Mouse (Mus musculus) CH12.LX (cell line): ENCODE data around the gene Krtap15. TPM values are rescaled to one million over a fixed set of nuclear protein-coding genes. Genes with fewer than 3 reads are reported as not detected.

Experiments
- DNase-seq: peaks from one replicate; pipeline ENCODE4 v3.0.0-alpha.2; 2013; ENCODE audit errors: extremely low read depth
- H3K27ac ChIP-seq: 2 replicates; pipeline ENCODE4 v1.5.1; 2012; ENCODE audit warnings: low read depth, mild to moderate bottlenecking, control low read depth, moderate library complexity; ENCODE audit not compliant: insufficient read depth
- H3K27me3 ChIP-seq: replicated peaks from 2 replicates; pipeline ENCODE3; 2012; ENCODE audit warnings: inconsistent platforms
- H3K36me3 ChIP-seq, 2 experiments: replicated peaks in 1 of 2; 2 replicates each; pipeline versions ENCODE3 to v1.6.1; 2012; ENCODE audit warnings: inconsistent platforms in 1 of 2, low read length in 1 of 2, mild to moderate bottlenecking in 1 of 2, mixed read lengths in 1 of 2, moderate library complexity in 1 of 2; ENCODE audit not compliant: control insufficient read depth in 1 of 2, insufficient read depth in 1 of 2
- H3K4me1 ChIP-seq, 2 experiments: 2 replicates each; pipeline ENCODE4 v1.6.1; 2012; ENCODE audit warnings: inconsistent platforms in 1 of 2, moderate library complexity in 1 of 2; ENCODE audit not compliant: insufficient read depth in 2 of 2, control insufficient read depth in 1 of 2
- H3K4me2 ChIP-seq: 2 replicates; pipeline ENCODE4 v1.6.1; 2012; ENCODE audit warnings: low read depth, mild to moderate bottlenecking, control low read depth; ENCODE audit not compliant: poor library complexity, insufficient read depth, severe bottlenecking
- H3K4me3 ChIP-seq, 3 experiments: fragments of 150-350 bp in 1 of 3; sonication (generic) in 1 of 3; replicated peaks in 1 of 3; 2 replicates each; pipeline versions ENCODE3 to v1.5.1; 2011 to 2012; ENCODE audit warnings: low read depth in 2 of 3, low read length in 2 of 3, mild to moderate bottlenecking in 2 of 3, moderate library complexity in 2 of 3, control low read depth in 1 of 3, improper control_type of control experiment in 1 of 3, inconsistent platforms in 1 of 3, mixed read lengths in 1 of 3; ENCODE audit not compliant: poor library complexity in 1 of 3
- H3K79me2 ChIP-seq: replicated peaks from 2 replicates; pipeline ENCODE4 v1.6.1; 2012; ENCODE audit warnings: mild to moderate bottlenecking, moderate library complexity; ENCODE audit not compliant: control insufficient read depth, poor library complexity, insufficient read depth, severe bottlenecking; ENCODE audit errors: extremely low read depth
- H3K9ac ChIP-seq: 2 replicates; pipeline ENCODE4 v1.6.1; 2012; ENCODE audit warnings: low read depth, mild to moderate bottlenecking, control low read depth, moderate library complexity; ENCODE audit not compliant: insufficient read depth
- H3K9me3 ChIP-seq: replicated peaks from 2 replicates; pipeline ENCODE3; 2012; ENCODE audit warnings: low read length, inconsistent platforms, mixed read lengths
- BHLHE40 ChIP-seq: IDR thresholded peaks from 2 replicates; pipeline ENCODE4 v1.6.1; 2011; ENCODE audit warnings: mild to moderate bottlenecking, low read depth, low read length, improper control_type of control experiment
- CHD1 ChIP-seq: IDR thresholded peaks from 2 replicates; pipeline ENCODE4 v1.6.1; 2012; ENCODE audit warnings: low read depth, low read length, improper control_type of control experiment, inconsistent platforms
- HCFC1 ChIP-seq: IDR thresholded peaks from 2 replicates; pipeline ENCODE4 v1.6.1; 2012; ENCODE audit warnings: low read depth, mild to moderate bottlenecking, inconsistent platforms, low read length, improper control_type of control experiment
- MEF2A ChIP-seq: IDR thresholded peaks from 2 replicates; pipeline ENCODE4 v1.6.1; 2014; ENCODE audit warnings: low read depth, mild to moderate bottlenecking, inconsistent platforms, low read length, improper control_type of control experiment, borderline replicate concordance
- POLR2A ChIP-seq: IDR thresholded peaks from 2 replicates; pipeline ENCODE4 v1.6.1; 2011; ENCODE audit warnings: low read depth, mild to moderate bottlenecking, improper control_type of control experiment, low read length
- POLR2AphosphoS2 ChIP-seq: IDR thresholded peaks from 2 replicates; pipeline ENCODE4 v1.6.1; 2011; ENCODE audit warnings: low read depth, low read length, improper control_type of control experiment
- TBP ChIP-seq: conservative IDR thresholded peaks from 2 replicates; pipeline ENCODE4 v1.6.1; 2011; ENCODE audit warnings: low read depth, low read length, improper control_type of control experiment
- USF1 ChIP-seq: IDR thresholded peaks from 2 replicates; pipeline ENCODE4 v1.6.1; 2014; ENCODE audit warnings: low read depth, mild to moderate bottlenecking, inconsistent platforms, low read length, improper control_type of control experiment
- ZC3H11A ChIP-seq: IDR thresholded peaks from 2 replicates; pipeline ENCODE4 v1.6.1; 2012; ENCODE audit warnings: low read depth, mild to moderate bottlenecking, inconsistent platforms, low read length, improper control_type of control experiment
- ZKSCAN1 ChIP-seq: IDR thresholded peaks from 2 replicates; pipeline ENCODE4 v1.6.1; 2012; ENCODE audit warnings: low read depth, inconsistent platforms, low read length, improper control_type of control experiment, borderline replicate concordance
- ZMIZ1 ChIP-seq: IDR thresholded peaks from 2 replicates; pipeline ENCODE4 v1.6.1; 2012; ENCODE audit warnings: low read depth, mild to moderate bottlenecking, inconsistent platforms, low read length, improper control_type of control experiment
- ZNF384 ChIP-seq: IDR thresholded peaks from 2 replicates; pipeline ENCODE4 v1.6.1; 2012; ENCODE audit warnings: low read depth, low read length, improper control_type of control experiment, inconsistent platforms
- dilution Hi-C: fragments of 300-500 bp; cut with MboI; formaldehyde crosslinking; loops from 2 replicates; pipeline ENCODE4 v1.14.3; 2020; ENCODE audit warnings: low sequenced_read_pairs; ENCODE audit not compliant: extremely low pct_unique_long_range_greater_than_20kb, extremely low pct_ligation_motif_present
- in situ Hi-C: fragments of 300-500 bp; cut with MboI; formaldehyde crosslinking; loops from 3 replicates; pipeline ENCODE4 v1.14.3; 2019; ENCODE audit warnings: low sequenced_read_pairs, low pct_ligation_motif_present, low pct_unique_long_range_greater_than_20kb, mixed read lengths
- polyA plus RNA-seq: library from polyadenylated mRNA; unstranded; fragments of >175 nt; gene quantifications from 2 replicates; pipeline ENCODE4 v1.2.1, GENCODE M21; 2012; ENCODE audit warnings: low read depth; ENCODE audit not compliant: insufficient read length
- total RNA-seq, 2 experiments: library from RNA; depleted of rRNA; stranded (reverse); fragments of 300-350 nt in 1 of 2; fragments of >200 nt in 1 of 2; gene quantifications; 2 replicates each; pipeline ENCODE4 v1.2.3; 2012 to 2014

Gene Krtap15
- total and polyA plus RNA-seq, 3 experiments: not detected

- Histone ChIP-seq H3K4me2 (no peak within 1 kb of the TSS), H3K9ac (no peak within 1 kb of the TSS), H3K27me3 (no peaks in the 10 kb centered on the region), H3K4me3 (no peak within 1 kb of the TSS), H3K36me3 (no peaks in the 10 kb centered on the region)
- no peak for DNase-seq
- TF ChIP-seq ZKSCAN1: no peak
- TF ChIP-seq BHLHE40: no peak
- TF ChIP-seq ZNF384: no peak
- TF ChIP-seq CHD1: no peak
- TF ChIP-seq, all 38 proteins: peak for 0
- no peaks in the 10 kb centered on the region for H3K4me1 ChIP-seq
- H3K9me3 ChIP-seq: peaks cover 14% of the 10 kb centered on the region
- H3K27ac ChIP-seq: no peak within 1 kb of the TSS
- in situ Hi-C loops (no loop called here), dilution Hi-C loops (no loop called here)
- H3K79me2 ChIP-seq: no peaks in the 10 kb centered on the region
Measured at GRCm38 (mm10) chr16:88874169-88874568, 54.2 kb downstream of the Krtap15 start, which contains the start of gene Krtap19-2. Krtap19-2 (minus strand) TSS chr16:88874269.

GRCm38 (mm10) chr16:88877938-88878337, 57.9 kb downstream of the Krtap15 start, which contains the start of gene Krtap19-3:
Krtap19-3 (minus strand) TSS chr16:88878038.
- in situ Hi-C loops (no loop called here), dilution Hi-C loops (no loop called here)
- H3K4me1 ChIP-seq: no peaks in the 10 kb centered on the region
- no peak within 1 kb of the TSS for H3K4me2 ChIP-seq
- no peaks in the 10 kb centered on the region for H3K36me3 ChIP-seq
- H3K79me2 ChIP-seq: no peaks in the 10 kb centered on the region
- TF ChIP-seq POLR2AphosphoS2: no peak
- TF ChIP-seq TBP: no peak
- no peak for TF ChIP-seq ZMIZ1
- no peak for TF ChIP-seq POLR2A
- no peak for TF ChIP-seq USF1
- TF ChIP-seq HCFC1: no peak
- TF ChIP-seq ZNF384: no peak
- TF ChIP-seq ZC3H11A: no peak
- TF ChIP-seq MEF2A: no peak
- H3K27me3 ChIP-seq: no peaks in the 10 kb centered on the region
- H3K4me3 ChIP-seq: no peak within 1 kb of the TSS
- peaks cover 21% of the 10 kb centered on the region for H3K9me3 ChIP-seq
- no peak for DNase-seq
- H3K9ac ChIP-seq: no peak within 1 kb of the TSS
- no peak within 1 kb of the TSS for H3K27ac ChIP-seq

Other genes with a start within 250 kb of the Krtap15 start
Only the 20 nearest of the 25 such genes appear.
- not detected in 2 replicates for gene 2310079G19Rik, start 192.5 kb upstream of the Krtap15 start, total RNA-seq (2012; rRNA removed)
- gene 2310079G19Rik, start 192.5 kb upstream of the Krtap15 start, total RNA-seq (2014; rRNA removed): not detected in 2 replicates
- not detected in 2 replicates for gene 2310079G19Rik, start 192.5 kb upstream of the Krtap15 start, polyA plus RNA-seq
- gene Krtap26-1, start 172.4 kb upstream of the Krtap15 start, total RNA-seq (2012; rRNA removed): not detected in 2 replicates
- gene Krtap26-1, start 172.4 kb upstream of the Krtap15 start, total RNA-seq (2014; rRNA removed): not detected in 2 replicates
- not detected in 2 replicates for gene Krtap26-1, start 172.4 kb upstream of the Krtap15 start, polyA plus RNA-seq
- gene Krtap27-1, start 148.5 kb upstream of the Krtap15 start, total RNA-seq (2012; rRNA removed): not detected in 2 replicates
- not detected in 2 replicates for gene Krtap27-1, start 148.5 kb upstream of the Krtap15 start, total RNA-seq (2014; rRNA removed)
- not detected in 2 replicates for gene Krtap27-1, start 148.5 kb upstream of the Krtap15 start, polyA plus RNA-seq
- not detected in 2 replicates for gene 2310061N02Rik, start 112.3 kb upstream of the Krtap15 start, total RNA-seq (2012; rRNA removed)
- gene 2310061N02Rik, start 112.3 kb upstream of the Krtap15 start, total RNA-seq (2014; rRNA removed): not detected in 2 replicates
- gene 2310061N02Rik, start 112.3 kb upstream of the Krtap15 start, polyA plus RNA-seq: not detected in 2 replicates
- not detected in 2 replicates for gene Krtap13-1, start 91.4 kb upstream of the Krtap15 start, total RNA-seq (2012; rRNA removed)
- gene Krtap13-1, start 91.4 kb upstream of the Krtap15 start, total RNA-seq (2014; rRNA removed): not detected in 2 replicates
- not detected in 2 replicates for gene Krtap13-1, start 91.4 kb upstream of the Krtap15 start, polyA plus RNA-seq
- not detected in 2 replicates for gene Krtap13, start 68.6 kb upstream of the Krtap15 start, total RNA-seq (2012; rRNA removed)
- not detected in 2 replicates for gene Krtap13, start 68.6 kb upstream of the Krtap15 start, total RNA-seq (2014; rRNA removed)
- not detected in 2 replicates for gene Krtap13, start 68.6 kb upstream of the Krtap15 start, polyA plus RNA-seq
- not detected in 2 replicates for gene 2310034C09Rik, start 61.4 kb upstream of the Krtap15 start, total RNA-seq (2012; rRNA removed)
- gene 2310034C09Rik, start 61.4 kb upstream of the Krtap15 start, total RNA-seq (2014; rRNA removed): not detected in 2 replicates
- not detected in 2 replicates for gene 2310034C09Rik, start 61.4 kb upstream of the Krtap15 start, polyA plus RNA-seq
- gene 2310057N15Rik, start 46.0 kb upstream of the Krtap15 start, total RNA-seq (2012; rRNA removed): not detected in 2 replicates
- not detected in 2 replicates for gene 2310057N15Rik, start 46.0 kb upstream of the Krtap15 start, total RNA-seq (2014; rRNA removed)
- not detected in 2 replicates for gene 2310057N15Rik, start 46.0 kb upstream of the Krtap15 start, polyA plus RNA-seq
- not detected in 2 replicates for gene Gm5965, start 42.3 kb upstream of the Krtap15 start, total RNA-seq (2012; rRNA removed)
- not detected in 2 replicates for gene Gm5965, start 42.3 kb upstream of the Krtap15 start, total RNA-seq (2014; rRNA removed)
- not detected in 2 replicates for gene Gm5965, start 42.3 kb upstream of the Krtap15 start, polyA plus RNA-seq
- gene Gm20741, start 8.0 kb upstream of the Krtap15 start, total RNA-seq (2012; rRNA removed): not detected in 2 replicates
- gene Gm20741, start 8.0 kb upstream of the Krtap15 start, total RNA-seq (2014; rRNA removed): not detected in 2 replicates
- not detected in 2 replicates for gene Gm20741, start 8.0 kb upstream of the Krtap15 start, polyA plus RNA-seq
- not detected in 2 replicates for gene Krtap14, start 5.9 kb downstream of the Krtap15 start, total RNA-seq (2012; rRNA removed)
- not detected in 2 replicates for gene Krtap14, start 5.9 kb downstream of the Krtap15 start, total RNA-seq (2014; rRNA removed)
- gene Krtap14, start 5.9 kb downstream of the Krtap15 start, polyA plus RNA-seq: not detected in 2 replicates
- not detected in 2 replicates for gene Krtap19-1, start 49.2 kb downstream of the Krtap15 start, total RNA-seq (2012; rRNA removed)
- gene Krtap19-1, start 49.2 kb downstream of the Krtap15 start, total RNA-seq (2014; rRNA removed): not detected in 2 replicates
- not detected in 2 replicates for gene Krtap19-1, start 49.2 kb downstream of the Krtap15 start, polyA plus RNA-seq
- gene Krtap19-2, start 54.1 kb downstream of the Krtap15 start, total RNA-seq (2012; rRNA removed): not detected in 2 replicates
- not detected in 2 replicates for gene Krtap19-2, start 54.1 kb downstream of the Krtap15 start, total RNA-seq (2014; rRNA removed)
- gene Krtap19-2, start 54.1 kb downstream of the Krtap15 start, polyA plus RNA-seq: not detected in 2 replicates
- gene Krtap19-3, start 57.8 kb downstream of the Krtap15 start, total RNA-seq (2012; rRNA removed): not detected in 2 replicates
- gene Krtap19-3, start 57.8 kb downstream of the Krtap15 start, total RNA-seq (2014; rRNA removed): not detected in 2 replicates
- not detected in 2 replicates for gene Krtap19-3, start 57.8 kb downstream of the Krtap15 start, polyA plus RNA-seq
- not detected in 2 replicates for gene Krtap19-4, start 64.9 kb downstream of the Krtap15 start, total RNA-seq (2012; rRNA removed)
- not detected in 2 replicates for gene Krtap19-4, start 64.9 kb downstream of the Krtap15 start, total RNA-seq (2014; rRNA removed)
- not detected in 2 replicates for gene Krtap19-4, start 64.9 kb downstream of the Krtap15 start, polyA plus RNA-seq
- not detected in 2 replicates for gene Krtap19-5, start 76.2 kb downstream of the Krtap15 start, total RNA-seq (2012; rRNA removed)
- not detected in 2 replicates for gene Krtap19-5, start 76.2 kb downstream of the Krtap15 start, total RNA-seq (2014; rRNA removed)
- not detected in 2 replicates for gene Krtap19-5, start 76.2 kb downstream of the Krtap15 start, polyA plus RNA-seq
- not detected in 2 replicates for gene Krtap19-9b, start 112.0 kb downstream of the Krtap15 start, total RNA-seq (2012; rRNA removed)
- gene Krtap19-9b, start 112.0 kb downstream of the Krtap15 start, total RNA-seq (2014; rRNA removed): not detected in 2 replicates
- not detected in 2 replicates for gene Krtap19-9b, start 112.0 kb downstream of the Krtap15 start, polyA plus RNA-seq
- not detected in 2 replicates for gene Krtap16-3, start 142.7 kb downstream of the Krtap15 start, total RNA-seq (2012; rRNA removed)
- not detected in 2 replicates for gene Krtap16-3, start 142.7 kb downstream of the Krtap15 start, total RNA-seq (2014; rRNA removed)
- not detected in 2 replicates for gene Krtap16-3, start 142.7 kb downstream of the Krtap15 start, polyA plus RNA-seq
- not detected in 2 replicates for gene Krtap22-2, start 190.5 kb downstream of the Krtap15 start, total RNA-seq (2012; rRNA removed)
- gene Krtap22-2, start 190.5 kb downstream of the Krtap15 start, total RNA-seq (2014; rRNA removed): not detected in 2 replicates
- not detected in 2 replicates for gene Krtap22-2, start 190.5 kb downstream of the Krtap15 start, polyA plus RNA-seq
- not detected in 2 replicates for gene Gm10229, start 195.1 kb downstream of the Krtap15 start, total RNA-seq (2012; rRNA removed)
- not detected in 2 replicates for gene Gm10229, start 195.1 kb downstream of the Krtap15 start, total RNA-seq (2014; rRNA removed)
- not detected in 2 replicates for gene Gm10229, start 195.1 kb downstream of the Krtap15 start, polyA plus RNA-seq